Mouse (Mus musculus) intestine, embryonic 15.5 days (tissue): ENCODE results near the gene Il17rc. TPM values are rescaled to one million over a fixed set of nuclear protein-coding genes. Genes with fewer than 3 reads are reported as not detected.
A peak's percentile ranks its signal among the peaks of the same experiment; 100 is the strongest.

Experiments
- ATAC-seq: fragments of 200-750 bp; cut with Nextera tagmentation; 2 replicates; pipeline ENCODE4 v1.8.0; 2017; ENCODE audit warnings: moderate TSS enrichment, moderate library complexity
- H3K27ac ChIP-seq: fragments of 300-500 bp; sonication (generic); 2 replicates; pipeline ENCODE4 v1.5.1; 2015; ENCODE audit warnings: mild to moderate bottlenecking, inconsistent platforms
- H3K27me3 ChIP-seq: fragments of 300-500 bp; sonication (generic); replicated peaks from 2 replicates; pipeline ENCODE4 v1.6.1; 2015; ENCODE audit warnings: inconsistent platforms
- H3K36me3 ChIP-seq: fragments of 300-500 bp; sonication (generic); 2 replicates; pipeline ENCODE4 v1.6.1; 2015; ENCODE audit warnings: inconsistent platforms
- H3K4me1 ChIP-seq: fragments of 300-500 bp; sonication (generic); replicated peaks from 2 replicates; pipeline ENCODE4 v1.6.1; 2015; ENCODE audit warnings: inconsistent platforms
- H3K4me2 ChIP-seq: fragments of 300-500 bp; sonication (generic); replicated peaks from 2 replicates; pipeline ENCODE4 v1.6.1; 2015; ENCODE audit warnings: mild to moderate bottlenecking, inconsistent platforms
- H3K4me3 ChIP-seq: fragments of 300-500 bp; sonication (generic); replicated peaks from 2 replicates; pipeline ENCODE4 v1.5.1; 2015; ENCODE audit warnings: inconsistent platforms
- H3K9ac ChIP-seq: fragments of 300-500 bp; sonication (generic); 2 replicates; pipeline ENCODE4 v1.6.1; 2015; ENCODE audit warnings: inconsistent platforms
- H3K9me3 ChIP-seq: fragments of 300-500 bp; sonication (generic); 2 replicates; pipeline ENCODE4 v1.6.1; 2016; ENCODE audit warnings: inconsistent platforms
- WGBS: fragments of 180-500 bp; shearing (Covaris S2); methylation state at CpG from one replicate; pipeline ENCODE4 v1.1.7; 2015; 5-methylcytosine and 5-hydroxymethylcytosine counted together
- polyA plus RNA-seq: library from polyadenylated mRNA; unstranded; fragments of >200 nt; fragmentation: Nextera tagmentation; extraction: Ambion mirVana; gene quantifications from 2 replicates; pipeline ENCODE4 v1.2.1, GENCODE M21; 2015

Il17rc gene
- polyA plus RNA-seq, 1 experiment from 2014 or later: 27.2 TPM

- peak; percentile 92 for ATAC-seq
- Histone ChIP-seq H3K9me3 (no peaks in the 10 kb centered on the region), H3K36me3 (no peaks in the 10 kb centered on the region), H3K4me1 (no peaks in the 10 kb centered on the region), H3K27me3 (no peaks in the 10 kb centered on the region), H3K27ac (peak overlapping the region; percentile 59; the same call in 1 of the 2 replicates), H3K4me3 (peak overlapping the region; percentile 17; the same call in 1 of the 2 replicates), H3K4me2 (peak overlapping the region; percentile 42), H3K9ac (0 out of 2 replicates have a peak overlapping the region, but pooled peaks have one; percentile 23)
- WGBS: 42% methylated on average over 10 of the region's 10 CpGs
These were observed 12.6 kb upstream of the Il17rc start for GRCm38 (mm10) chr6:113458635-113459034.

DNA sequence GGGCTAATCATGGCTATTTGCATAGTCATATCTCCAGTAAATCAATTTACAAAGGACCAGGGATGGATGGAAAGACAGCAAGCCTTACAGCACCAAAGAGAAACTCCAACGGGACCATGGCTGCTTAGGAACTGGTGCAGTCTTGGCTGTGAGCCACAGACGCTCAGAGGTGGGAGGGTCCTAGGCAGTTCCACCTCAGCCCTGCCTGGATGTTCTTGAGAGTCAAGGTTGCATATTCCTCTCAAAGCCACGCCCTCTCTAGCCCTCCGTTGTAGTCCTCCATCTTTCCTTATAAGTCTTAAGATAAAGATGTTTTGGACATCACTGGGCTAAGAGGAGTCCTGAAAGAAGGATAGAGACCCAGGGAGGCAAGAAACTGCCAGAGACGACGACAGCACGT, 7.2 kb upstream of the Il17rc start:
- 68% methylated on average over 7 of the region's 7 CpGs for WGBS
- no peak for ATAC-seq
- H3K27ac ChIP-seq: no peak overlapping the region

GRCm38 (mm10) chr6:113465602-113466001, 5.6 kb upstream of the Il17rc start:
- no peak overlapping the region for H3K4me3 ChIP-seq
- no peaks in the 10 kb centered on the region for H3K27me3 ChIP-seq
- no peaks in the 10 kb centered on the region for H3K9me3 ChIP-seq
- H3K36me3 ChIP-seq: no peaks in the 10 kb centered on the region
- no peak for ATAC-seq
- no peak overlapping the region for H3K4me2 ChIP-seq
- no peak overlapping the region for H3K27ac ChIP-seq
- 54% methylated on average over 5 of the region's 5 CpGs for WGBS
- H3K4me1 ChIP-seq: peaks cover 12% of the 10 kb centered on the region
- H3K9ac ChIP-seq: no peak overlapping the region

More for the DNA sequence above, 7.2 kb upstream of the Il17rc start:
- Histone ChIP-seq H3K4me2 (no peak overlapping the region), H3K4me1 (peaks cover 3% of the 10 kb centered on the region; the same call in 1 of the 2 replicates), H3K27me3 (no peaks in the 10 kb centered on the region), H3K9me3 (no peaks in the 10 kb centered on the region), H3K4me3 (no peak overlapping the region), H3K9ac (no peak overlapping the region), H3K36me3 (no peaks in the 10 kb centered on the region)

- H3K9ac ChIP-seq: no peak overlapping the region
- 74% methylated on average over 3 of the region's 3 CpGs for WGBS
These were observed 2.7 kb upstream of the Il17rc start for GRCm38 (mm10) chr6:113468512-113468911.

DNA sequence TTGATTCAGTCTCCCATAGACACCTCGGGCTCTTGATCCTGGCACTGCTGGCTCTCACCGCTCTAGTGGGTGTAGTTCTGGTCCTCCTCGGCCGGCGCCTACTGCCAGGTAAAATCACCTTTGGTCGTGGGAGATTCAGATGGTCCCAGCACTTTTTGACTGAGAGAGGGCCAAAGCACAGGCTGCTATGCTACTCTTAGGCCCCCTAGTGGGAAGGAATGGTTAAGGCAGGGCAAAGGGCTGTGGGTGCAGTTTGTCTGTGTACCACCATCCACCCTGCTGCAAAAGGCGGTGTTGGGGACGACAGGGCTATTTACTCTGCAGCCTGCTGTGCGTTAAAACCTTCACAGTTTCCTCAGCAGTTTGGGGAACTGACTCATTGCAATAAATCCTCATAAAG, 2.2 kb upstream of the Il17rc start:
- peak overlapping the region; percentile 92 for H3K4me2 ChIP-seq
- no peaks in the 10 kb centered on the region for H3K36me3 ChIP-seq
- WGBS: 13% methylated on average over 9 of the region's 9 CpGs
- ATAC-seq: peak; percentile 61
- peak overlapping the region; percentile 47 for H3K9ac ChIP-seq
- no peaks in the 10 kb centered on the region for H3K9me3 ChIP-seq
- peaks cover 23% of the 10 kb centered on the region for H3K4me1 ChIP-seq
- H3K27ac ChIP-seq: no peak overlapping the region
- no peaks in the 10 kb centered on the region for H3K27me3 ChIP-seq
- H3K4me3 ChIP-seq: peak overlapping the region; percentile 42

More at GRCm38 (mm10) chr6:113468512-113468911, 2.7 kb upstream of the Il17rc start:
- no peak overlapping the region for H3K4me3 ChIP-seq
- no peaks in the 10 kb centered on the region for H3K9me3 ChIP-seq
- H3K36me3 ChIP-seq: no peaks in the 10 kb centered on the region
- H3K27ac ChIP-seq: no peak overlapping the region
- H3K4me1 ChIP-seq: peaks cover 23% of the 10 kb centered on the region
- ATAC-seq: no peak
- H3K27me3 ChIP-seq: no peaks in the 10 kb centered on the region
- H3K4me2 ChIP-seq: peak overlapping the region; percentile 92

DNA sequence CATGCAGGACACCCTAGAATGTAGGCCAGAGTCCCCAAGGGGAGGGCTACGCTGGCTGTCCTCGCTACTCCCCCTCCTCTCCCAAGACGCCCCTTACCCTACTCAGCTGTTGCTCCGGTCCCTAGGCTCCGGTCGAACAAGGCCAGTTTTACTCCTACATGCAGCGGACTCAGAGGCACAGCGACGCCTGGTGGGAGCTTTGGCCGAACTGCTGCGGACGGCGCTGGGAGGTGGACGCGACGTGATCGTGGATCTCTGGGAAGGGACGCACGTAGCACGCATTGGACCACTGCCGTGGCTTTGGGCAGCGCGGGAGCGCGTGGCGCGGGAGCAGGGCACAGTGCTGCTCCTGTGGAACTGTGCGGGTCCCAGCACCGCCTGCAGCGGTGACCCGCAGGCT, 1.8 kb upstream of the Il17rc start:
- Histone ChIP-seq H3K9ac (peak overlapping the region; percentile 47), H3K36me3 (no peaks in the 10 kb centered on the region), H3K27ac (no peak overlapping the region), H3K4me2 (peak overlapping the region; percentile 92), H3K9me3 (no peaks in the 10 kb centered on the region), H3K4me3 (peak overlapping the region; percentile 42), H3K27me3 (no peaks in the 10 kb centered on the region), H3K4me1 (peaks cover 23% of the 10 kb centered on the region)
- peak; percentile 70 for ATAC-seq
- under 1% methylated on average over 31 of the region's 31 CpGs for WGBS

DNA sequence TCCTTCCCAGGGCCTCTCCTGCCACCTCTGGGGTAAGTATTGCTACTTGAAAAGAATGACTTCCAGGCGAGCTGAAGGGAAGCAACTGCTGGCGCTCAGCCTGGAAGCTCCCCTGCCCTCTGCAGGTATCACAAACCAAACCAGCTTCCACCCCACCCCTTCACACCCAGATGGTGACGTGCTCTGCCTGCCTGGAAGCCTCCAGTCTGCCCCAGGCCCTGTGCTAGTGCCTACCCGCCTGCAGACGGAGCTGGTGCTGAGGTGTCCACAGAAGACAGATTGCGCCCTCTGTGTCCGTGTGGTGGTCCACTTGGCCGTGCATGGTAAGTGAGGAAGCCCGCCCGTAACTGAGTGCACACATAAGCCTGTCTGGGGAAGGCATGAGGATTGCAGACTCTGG, 834 bp downstream of the Il17rc start:
- Histone ChIP-seq H3K9me3 (no peaks in the 10 kb centered on the region), H3K9ac (peak overlapping the region; percentile 55; the same call in 1 of the 2 replicates), H3K36me3 (no peaks in the 10 kb centered on the region), H3K4me2 (peak overlapping the region; percentile 67), H3K27ac (peak overlapping the region; percentile 63), H3K4me3 (no peak overlapping the region; the same call in 1 of the 2 replicates), H3K4me1 (peaks cover 23% of the 10 kb centered on the region), H3K27me3 (no peaks in the 10 kb centered on the region)
- 66% methylated on average over 10 of the region's 10 CpGs for WGBS
- peak; percentile 9; the same call in 1 of the 2 replicates for ATAC-seq

DNA sequence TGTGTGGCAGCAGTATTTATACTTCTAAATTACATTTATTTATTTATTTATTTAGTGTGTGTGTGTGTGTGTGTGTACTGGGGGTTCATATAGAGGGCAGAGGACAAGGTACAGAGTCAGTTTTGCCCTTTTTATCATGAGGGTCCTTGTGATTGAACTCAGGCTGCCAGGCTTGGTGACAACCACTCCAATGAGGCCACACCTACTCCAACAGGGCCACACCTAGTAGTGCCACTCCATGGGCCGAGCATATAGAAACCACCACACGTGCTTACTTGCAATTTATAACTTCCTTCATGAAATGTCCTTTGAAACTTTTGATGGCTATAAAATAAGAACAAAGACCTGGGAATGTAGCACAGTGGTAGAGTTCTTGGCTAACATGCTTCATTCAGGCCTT, 2.0 kb downstream of the Il17rc start:
- ATAC-seq: peak; percentile 46
- Histone ChIP-seq H3K4me2 (no peak overlapping the region), H3K9ac (no peak overlapping the region), H3K36me3 (no peaks in the 10 kb centered on the region), H3K4me1 (peaks cover 23% of the 10 kb centered on the region), H3K9me3 (no peaks in the 10 kb centered on the region), H3K4me3 (no peak overlapping the region), H3K27ac (no peak overlapping the region), H3K27me3 (no peaks in the 10 kb centered on the region)
- 48% methylated on average over 2 of the region's 2 CpGs for WGBS

DNA sequence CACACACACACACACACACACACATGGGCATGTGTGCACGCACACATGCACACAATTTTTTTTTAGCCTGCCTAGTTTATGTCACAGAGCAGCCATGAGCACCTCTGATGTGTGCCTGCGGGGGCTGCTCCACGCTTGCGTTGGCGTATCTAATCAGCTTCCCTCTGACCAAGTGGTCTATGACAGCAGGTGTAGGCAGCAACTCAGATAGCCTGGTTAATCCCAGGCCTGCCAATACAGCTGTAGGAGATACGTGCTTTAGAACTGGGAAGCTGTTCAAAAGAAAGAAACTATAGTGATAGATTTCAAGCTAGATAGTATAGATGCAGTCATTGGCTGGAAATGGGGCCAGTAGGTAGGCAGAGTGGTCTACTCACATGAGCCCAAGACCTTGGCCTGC, 2.5 kb downstream of the Il17rc start:
- no peak overlapping the region for H3K9ac ChIP-seq
- no peak overlapping the region for H3K4me3 ChIP-seq
- H3K4me1 ChIP-seq: peaks cover 23% of the 10 kb centered on the region
- no peak overlapping the region for H3K4me2 ChIP-seq
- H3K9me3 ChIP-seq: no peaks in the 10 kb centered on the region
- no peaks in the 10 kb centered on the region for H3K27me3 ChIP-seq
- ATAC-seq: no peak
- 86% methylated on average over 6 of the region's 6 CpGs for WGBS
- H3K36me3 ChIP-seq: no peaks in the 10 kb centered on the region
- no peak overlapping the region for H3K27ac ChIP-seq

DNA sequence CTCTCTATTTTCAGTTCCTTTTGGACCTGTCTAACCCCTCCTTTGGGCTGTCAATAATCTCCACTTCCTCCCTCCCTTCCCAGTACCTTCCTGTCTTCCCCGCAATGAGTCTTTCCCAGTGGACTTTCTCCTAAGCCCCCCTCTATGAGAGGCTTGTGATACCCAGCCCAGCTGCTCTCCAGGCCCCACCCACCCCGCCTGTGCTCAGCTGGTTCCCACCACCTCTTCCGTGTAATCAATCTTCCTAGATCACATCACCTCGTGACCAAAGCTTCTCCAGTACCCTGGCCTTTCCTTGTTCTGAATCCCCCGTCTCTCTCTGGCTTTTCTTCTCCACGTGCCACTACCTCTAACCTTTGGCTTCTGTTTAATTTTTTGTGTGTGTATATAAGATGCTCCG, 6.1 kb downstream of the Il17rc start:
- no peaks in the 10 kb centered on the region for H3K36me3 ChIP-seq
- 23% methylated on average over 7 of the region's 7 CpGs for WGBS
- no peak overlapping the region for H3K9ac ChIP-seq
- H3K9me3 ChIP-seq: no peaks in the 10 kb centered on the region
- peaks cover 4% of the 10 kb centered on the region for H3K4me1 ChIP-seq
- 0 out of 2 replicates have a peak, but pooled peaks have one; percentile 7 for ATAC-seq
- no peak overlapping the region for H3K4me3 ChIP-seq
- no peak overlapping the region for H3K4me2 ChIP-seq
- no peak overlapping the region for H3K27ac ChIP-seq
- peaks cover 20% of the 10 kb centered on the region for H3K27me3 ChIP-seq

DNA sequence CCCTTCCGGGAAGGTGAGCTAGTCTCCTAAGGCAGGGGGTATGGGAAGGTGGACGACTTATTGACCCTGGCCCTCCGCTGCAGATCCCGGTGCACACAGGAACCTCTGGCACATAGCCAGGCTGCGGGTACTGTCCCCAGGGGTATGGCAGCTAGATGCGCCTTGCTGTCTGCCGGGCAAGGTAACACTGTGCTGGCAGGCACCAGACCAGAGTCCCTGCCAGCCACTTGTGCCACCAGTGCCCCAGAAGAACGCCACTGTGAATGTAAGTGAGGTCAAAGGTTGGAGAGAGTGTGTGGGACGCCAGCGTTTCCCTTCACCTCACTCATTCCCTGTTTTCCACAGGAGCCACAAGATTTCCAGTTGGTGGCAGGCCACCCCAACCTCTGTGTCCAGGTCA, 7.7 kb downstream of the Il17rc start:
- no peak for ATAC-seq
- no peak overlapping the region for H3K4me3 ChIP-seq
- 78% methylated on average over 10 of the region's 10 CpGs for WGBS
- no peak overlapping the region for H3K27ac ChIP-seq
- peaks cover 13% of the 10 kb centered on the region for H3K4me1 ChIP-seq
- H3K36me3 ChIP-seq: no peaks in the 10 kb centered on the region
- H3K9me3 ChIP-seq: no peaks in the 10 kb centered on the region
- peaks cover 24% of the 10 kb centered on the region for H3K27me3 ChIP-seq
- no peak overlapping the region for H3K4me2 ChIP-seq
- H3K9ac ChIP-seq: no peak overlapping the region

GRCm38 (mm10) chr6:113480555-113481373, 9.5 kb downstream of the Il17rc start:
- Histone ChIP-seq H3K9ac (no peak overlapping the region), H3K4me2 (no peak overlapping the region), H3K4me3 (no peak overlapping the region), H3K4me1 (peaks cover 15% of the 10 kb centered on the region), H3K36me3 (no peaks in the 10 kb centered on the region), H3K9me3 (no peaks in the 10 kb centered on the region), H3K27ac (no peak overlapping the region), H3K27me3 (peaks cover 24% of the 10 kb centered on the region)
- 63% methylated on average over 18 of the region's 18 CpGs for WGBS
- no peak for ATAC-seq
